Mouse (Mus musculus) kidney, adult 18-20 months (tissue): ENCODE results near the gene Scrt2.
A peak's percentile ranks its signal among the peaks of the same experiment; 100 is the strongest.

Experiments
- DNase-seq: peaks from one replicate; pipeline ENCODE4 v3.0.0; 2021

Scrt2 gene

DNA sequence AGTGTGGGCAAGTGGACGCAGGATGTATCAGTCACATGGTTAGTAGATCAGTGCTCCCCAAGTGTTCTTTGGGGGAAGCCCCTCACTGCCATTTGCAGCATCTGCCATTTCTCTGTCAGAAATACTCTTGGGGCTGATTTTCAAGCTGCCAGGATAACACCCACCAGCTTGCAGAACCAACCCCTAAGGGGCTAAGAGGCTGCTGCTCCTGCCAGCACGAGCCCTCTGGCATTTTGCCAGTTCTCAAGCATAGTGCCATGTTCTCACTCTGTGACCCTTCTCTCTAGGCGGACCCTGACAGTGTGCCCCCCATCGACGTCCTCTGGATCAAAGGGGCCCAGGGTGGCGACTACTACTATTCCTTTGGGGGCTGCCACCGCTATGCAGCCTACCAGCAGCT, 27.4 kb downstream of the Scrt2 start:
- no peak for DNase-seq

DNA sequence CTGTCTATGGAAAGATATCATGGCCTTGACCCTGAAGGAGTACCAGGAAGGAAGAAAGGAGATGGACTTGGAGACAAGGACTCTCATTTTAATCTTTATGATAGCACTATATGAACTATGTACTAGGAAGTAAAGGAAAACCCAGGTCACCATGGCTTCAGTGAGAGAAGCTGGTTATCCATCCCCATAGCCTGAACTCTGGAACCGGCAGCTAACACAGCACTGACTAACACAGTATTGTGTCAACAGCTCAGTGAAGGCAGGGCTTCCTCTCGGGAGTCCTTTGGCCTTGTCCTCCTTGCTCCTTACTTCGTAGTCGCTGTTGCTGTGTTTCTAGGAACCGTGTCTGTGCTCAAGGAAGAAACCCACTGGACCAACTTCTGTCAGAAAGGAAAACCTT, 28.1 kb downstream of the Scrt2 start:
- DNase-seq = no peak

DNA sequence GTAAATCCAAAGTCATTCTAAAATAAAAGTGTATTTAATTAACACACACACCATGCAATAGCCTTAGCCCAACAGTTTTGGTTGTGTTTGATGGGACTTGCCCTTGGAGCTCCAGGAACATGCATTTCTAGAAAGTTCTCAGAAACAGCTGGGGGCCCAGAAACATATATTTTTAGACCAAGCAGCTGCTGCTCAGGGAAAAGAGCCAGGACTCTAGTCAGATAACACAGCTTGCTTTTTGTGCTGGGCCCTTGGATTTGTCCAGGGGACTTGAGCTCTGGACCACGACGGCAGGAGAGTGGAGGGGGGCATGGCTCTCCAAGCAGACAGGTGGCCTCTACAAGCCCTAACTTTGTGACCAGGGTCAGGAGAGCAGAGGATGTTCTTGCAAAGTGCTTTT, 30.0 kb downstream of the Scrt2 start:
- no peak for DNase-seq

DNA sequence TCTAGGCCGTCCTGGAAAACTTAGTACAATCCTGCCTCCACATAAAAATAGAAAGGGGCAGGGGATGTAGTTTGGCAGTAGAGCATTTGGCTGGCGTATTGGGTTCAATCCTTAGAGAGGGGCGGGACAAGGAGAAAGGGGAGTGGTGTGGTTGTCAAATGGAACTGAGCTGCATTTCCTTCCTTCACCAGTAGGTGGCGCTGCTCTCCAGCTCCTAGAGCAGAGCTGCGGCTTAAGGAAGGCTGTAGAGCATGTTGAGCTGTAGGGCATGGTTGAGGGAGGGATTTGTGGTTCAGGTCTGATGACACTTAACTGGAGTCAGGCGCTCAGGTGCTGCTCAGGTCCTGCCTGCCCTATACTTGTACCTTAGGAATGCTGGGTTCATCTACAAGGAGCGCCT, 30.6 kb downstream of the Scrt2 start:
- DNase-seq = peak; percentile 92

DNA sequence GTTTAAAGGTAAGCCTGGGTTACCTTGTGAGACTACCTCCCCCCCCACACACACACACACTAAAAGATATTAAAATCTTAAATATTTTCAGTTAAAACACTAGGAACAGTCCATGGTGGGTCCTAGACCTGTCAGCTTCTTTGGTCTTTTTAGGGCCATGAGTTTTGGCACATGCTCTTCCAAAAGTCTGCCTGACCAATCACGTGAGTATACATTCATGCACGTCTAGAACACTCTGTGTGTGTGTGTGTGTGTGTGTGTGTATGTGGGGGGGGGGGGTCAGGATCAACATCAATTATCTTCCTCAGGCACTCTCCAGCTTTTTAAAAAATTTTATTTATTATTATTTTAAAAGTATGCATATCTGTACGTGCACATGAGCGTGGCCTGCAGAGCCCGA, 31.2 kb downstream of the Scrt2 start:
- DNase-seq = no peak

DNA sequence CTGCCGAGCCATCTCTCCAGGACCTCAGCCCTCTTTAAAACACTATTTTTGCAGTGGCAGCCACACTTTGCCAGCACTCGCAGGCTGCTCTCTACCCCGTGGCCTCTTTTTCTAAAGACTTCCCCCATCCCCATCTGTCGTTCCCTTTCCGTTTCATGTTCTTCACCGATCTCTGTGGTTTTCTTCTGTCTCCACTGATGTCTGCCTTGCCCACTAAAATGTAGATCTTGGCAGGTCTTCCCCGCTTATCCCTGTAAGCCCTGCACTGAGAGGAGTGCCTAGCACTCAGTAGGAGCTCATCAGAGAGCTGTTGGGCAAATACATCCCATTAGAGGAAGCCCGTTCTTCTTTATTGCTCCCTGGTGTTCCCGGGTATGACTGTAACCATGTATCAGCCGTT, 31.6 kb downstream of the Scrt2 start:
- DNase-seq = no peak

DNA sequence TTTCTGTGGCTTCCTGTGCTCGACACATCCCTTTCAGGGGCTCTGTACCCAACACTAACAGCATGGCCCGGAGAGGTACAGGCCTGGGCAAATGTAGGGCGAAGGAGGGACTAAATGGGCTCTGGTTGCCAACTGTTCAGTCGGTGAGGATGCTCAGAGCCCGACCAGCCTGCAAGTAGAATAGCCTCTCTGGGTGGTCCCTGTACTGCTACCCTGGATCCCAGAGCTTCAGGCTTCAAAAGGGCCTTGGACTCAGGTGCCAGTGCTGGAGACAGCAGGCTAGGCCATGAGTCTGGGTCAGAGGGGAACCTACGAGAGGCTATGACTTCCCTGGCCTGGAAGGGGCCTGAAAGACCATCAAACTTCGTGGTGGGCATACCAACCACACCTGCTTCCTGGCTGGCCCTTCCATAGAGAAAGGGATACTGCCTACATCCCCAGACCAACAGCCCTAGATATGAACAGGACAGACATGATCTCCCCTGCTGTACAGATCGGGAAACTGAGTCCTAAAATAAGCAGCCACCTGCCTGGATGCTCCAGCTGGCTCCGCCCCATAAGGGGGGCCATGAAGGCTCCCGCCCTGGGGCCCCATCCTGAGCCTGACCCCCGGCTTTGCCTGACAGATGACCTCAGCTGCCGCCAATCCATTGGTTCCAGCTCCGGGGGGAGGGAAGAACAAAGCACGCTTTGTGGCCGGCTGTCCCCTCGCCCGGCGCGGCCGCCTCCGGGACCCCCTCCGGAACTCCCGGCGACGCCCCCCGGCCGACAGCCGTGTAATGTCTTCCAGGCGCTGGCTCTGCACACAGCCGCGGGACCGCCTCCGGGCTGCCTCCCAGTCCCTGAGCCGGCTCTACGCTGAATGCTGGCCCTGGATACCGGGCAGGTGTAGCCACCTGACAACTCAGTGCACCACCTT, 33.0 kb downstream of the Scrt2 start:
- DNase-seq = no peak

DNA sequence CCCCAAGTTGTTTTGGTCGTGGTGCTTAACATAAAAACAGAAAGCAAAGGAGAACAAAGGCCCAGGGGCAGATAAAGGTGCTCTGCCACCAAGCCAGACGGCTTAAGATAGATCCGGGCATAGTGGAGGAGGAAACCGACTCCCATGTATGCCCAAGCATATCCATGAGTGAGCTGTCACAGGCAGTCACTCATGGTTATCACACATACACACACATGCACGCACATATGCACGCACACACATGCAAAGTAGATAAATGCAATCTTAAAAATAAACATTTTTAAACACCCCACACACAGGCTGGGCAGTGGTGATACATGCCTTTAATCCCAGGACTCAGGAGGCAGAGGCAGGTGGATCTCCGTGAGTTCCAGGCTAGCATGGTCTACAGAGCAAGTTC, 36.4 kb downstream of the Scrt2 start:
- DNase-seq = no peak

DNA sequence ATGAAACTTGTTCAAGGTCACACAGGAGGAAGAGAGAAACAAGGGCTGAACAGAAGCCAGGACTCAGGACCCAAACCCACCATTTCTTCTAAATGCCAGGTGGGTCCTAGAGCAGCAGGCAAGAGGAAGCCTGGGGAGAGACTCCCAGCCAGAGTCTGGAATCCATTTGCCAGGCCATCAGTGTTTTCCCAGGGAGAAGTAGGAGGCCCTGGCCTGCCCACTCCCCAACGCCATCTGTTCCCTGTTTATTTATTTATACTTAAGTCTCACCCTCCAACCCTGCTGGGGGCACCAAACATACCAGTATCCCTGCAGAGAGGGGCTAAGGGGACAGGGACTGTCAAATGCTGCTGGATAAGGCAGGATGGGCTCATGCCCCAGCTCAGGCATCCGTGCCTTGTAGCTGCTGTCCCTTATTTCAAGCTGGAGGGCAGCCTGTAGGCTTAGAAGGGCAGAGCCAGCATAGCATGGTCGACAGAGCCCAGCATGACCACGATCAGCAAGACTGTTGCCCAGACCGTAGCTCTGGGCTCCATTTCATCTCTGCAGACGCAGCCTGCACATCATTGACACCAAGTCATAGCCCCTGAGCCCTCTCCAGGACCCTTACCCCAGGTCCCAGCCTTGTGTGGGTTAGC, 38.0 kb downstream of the Scrt2 start:
- DNase-seq = no peak

DNA sequence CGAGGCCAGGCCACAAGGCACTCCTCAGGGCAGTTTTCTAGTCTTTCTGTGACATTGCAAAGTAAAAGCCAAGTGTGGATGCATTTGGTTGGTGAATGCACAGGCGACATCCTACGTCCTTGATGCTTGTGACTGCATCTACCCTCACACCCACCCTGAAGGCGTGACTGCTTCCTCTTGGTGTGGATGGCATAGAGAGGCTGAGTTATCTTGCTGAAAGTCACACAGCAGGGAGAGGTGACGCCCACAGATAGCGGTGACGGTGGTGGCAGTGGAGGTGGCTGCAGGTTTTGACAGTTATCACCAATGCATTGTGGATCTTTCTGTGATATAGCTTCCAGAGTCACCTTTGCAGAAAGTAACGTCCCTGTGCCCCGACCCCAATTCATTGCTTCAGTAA, 41.6 kb downstream of the Scrt2 start:
- no peak for DNase-seq

DNA sequence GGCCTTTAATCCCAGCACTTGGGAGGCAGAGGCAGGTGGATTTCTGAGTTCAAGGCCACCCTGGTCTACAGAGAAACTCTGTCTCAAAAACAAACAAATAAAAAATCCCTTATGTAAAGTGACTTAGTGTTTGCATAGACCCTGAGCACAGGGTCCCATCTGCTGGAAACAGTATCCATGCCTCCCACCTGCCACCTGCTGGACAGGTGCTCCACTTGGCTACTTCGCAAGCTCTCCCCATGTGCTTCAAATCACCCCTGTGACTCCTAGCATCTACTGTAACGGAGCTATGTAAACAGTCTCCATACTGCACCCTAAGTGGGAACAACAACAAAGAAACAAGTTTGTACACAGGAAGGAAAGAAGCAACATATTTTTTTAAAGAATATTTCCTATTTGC, 47.3 kb downstream of the Scrt2 start:
- DNase-seq = no peak

DNA sequence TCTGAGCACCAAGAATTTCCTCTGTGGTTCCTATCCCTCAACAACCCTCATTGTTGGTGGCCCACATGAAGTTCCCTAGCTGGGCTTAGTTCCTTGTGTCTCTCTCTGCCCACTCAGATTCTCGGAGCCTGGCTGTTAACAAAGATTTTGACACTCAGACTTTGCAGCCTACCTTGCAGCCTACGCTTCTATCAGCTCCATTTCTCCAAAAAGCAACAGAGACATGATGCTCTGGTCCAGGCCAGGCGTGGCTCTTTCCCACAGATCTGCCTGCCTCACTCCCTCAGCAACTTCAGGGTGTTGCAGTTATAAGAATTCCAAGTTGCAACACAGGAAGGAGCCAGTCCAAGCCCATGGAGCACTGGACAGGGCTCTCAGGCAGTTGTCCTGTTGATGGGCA, 48.4 kb downstream of the Scrt2 start:
- DNase-seq = no peak

DNA sequence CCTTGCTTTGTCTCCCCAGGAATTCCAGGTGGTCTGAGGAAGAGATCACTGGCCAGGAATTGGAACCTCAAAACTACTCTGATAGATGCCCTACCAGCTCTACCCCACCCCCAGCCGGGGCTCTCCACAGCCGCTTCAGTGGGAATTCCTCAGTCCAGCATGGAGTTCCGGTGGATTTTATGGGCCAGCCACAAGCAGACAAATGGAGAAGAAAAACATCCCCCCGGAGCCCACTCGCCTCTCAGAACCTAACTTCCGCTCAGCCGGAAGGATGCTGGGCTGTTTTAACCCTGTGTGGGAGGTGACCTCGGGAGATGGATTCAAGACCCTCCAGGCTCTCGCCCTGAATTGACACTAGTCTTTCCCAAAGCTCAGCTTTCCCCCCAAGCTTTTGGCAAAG, 50.7 kb downstream of the Scrt2 start:
- DNase-seq = no peak

DNA sequence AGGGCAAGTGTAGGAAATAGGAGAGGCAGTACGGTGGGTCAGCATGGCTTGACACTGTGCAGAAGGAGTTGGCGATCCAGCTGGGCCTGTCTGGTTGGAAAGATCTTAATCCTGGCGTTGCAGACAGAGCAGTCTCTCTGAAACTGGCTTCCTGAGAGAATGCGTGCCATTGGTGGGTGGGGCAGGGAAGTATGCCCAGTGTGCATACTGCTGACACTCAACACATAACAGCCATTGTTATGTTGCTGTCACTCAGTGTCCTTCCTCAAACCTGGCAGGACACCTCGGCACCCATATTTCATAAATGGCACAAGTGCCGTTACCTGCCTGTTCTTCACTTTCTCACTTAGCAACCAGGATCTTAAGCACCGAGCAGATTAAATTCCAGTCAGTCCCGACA, 51.4 kb downstream of the Scrt2 start:
- DNase-seq = no peak

DNA sequence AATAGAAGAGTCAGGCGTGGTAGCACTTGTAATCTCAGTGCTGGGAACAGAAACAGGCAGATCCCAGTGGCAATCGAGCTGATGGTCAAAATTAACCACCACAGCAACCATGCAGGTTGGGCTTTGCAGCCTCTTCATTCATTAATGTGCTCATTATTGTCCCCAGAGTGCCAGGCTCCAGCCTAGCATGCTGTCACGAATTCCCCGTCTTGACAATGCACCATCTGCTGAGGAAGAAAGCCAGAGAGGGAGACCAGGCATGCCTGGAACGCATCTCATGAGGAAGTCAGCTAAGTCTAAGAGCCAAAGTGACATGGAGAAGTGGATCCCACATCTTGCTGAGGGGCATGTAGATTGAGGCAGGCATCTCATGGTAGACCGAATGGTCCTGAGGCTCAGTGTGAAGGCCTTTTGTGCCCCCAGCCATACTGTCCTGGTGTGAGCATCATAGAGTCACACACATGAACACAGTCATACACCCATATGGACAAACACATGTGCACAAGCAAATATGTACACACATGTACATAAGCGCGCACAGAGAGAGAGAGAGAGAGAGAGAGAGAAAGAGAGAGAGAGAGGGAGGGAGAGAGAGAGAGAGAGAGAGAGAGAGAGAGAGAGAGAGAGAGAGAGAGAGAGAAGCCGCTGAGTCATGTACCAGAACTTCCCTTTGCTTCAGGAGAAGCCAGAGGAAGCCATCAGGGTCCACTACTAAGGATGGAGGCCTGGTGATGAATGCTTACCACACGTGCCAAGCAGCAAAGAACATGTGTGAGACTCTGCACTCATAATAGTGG, 58.1 kb downstream of the Scrt2 start:
- DNase-seq = no peak

DNA sequence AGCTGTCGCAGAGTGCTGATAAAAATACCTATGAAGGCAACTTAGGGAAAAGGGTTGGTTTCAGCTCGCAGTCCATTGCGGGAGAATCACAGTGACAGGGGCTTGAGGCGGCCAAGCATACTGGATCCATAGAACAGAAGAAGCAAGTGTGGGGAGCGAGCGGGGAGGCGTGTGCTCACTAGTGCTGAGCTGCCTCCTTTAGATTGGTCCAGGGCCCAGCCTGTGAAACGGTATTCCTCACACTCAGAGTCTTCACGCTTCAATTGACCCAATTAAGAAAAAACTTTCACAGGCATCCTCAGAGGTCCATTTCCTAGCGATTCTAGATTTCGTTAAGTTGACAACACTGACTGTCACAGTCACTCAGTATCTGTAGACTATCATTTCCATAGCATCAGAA, 59.6 kb downstream of the Scrt2 start:
- DNase-seq = no peak

DNA sequence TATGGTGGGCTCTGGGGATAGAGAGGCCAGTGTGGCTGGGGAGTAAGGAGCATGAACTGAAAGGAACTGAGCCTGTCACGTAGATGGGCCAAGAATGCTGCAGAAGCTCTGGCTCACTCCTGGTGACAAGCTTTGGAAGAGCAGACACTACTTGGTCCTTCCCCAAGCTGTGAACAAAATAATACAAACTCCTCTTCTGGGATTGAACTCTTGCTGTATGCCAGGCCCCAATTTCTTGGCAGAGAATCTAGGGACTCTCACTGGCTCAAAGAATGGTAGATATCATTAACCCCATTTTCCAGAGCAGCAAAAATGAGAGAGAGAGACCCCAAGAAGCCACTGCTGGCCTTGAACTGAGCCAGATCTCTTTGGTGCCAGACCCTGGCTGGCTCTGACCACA, 60.2 kb downstream of the Scrt2 start:
- no peak for DNase-seq

DNA sequence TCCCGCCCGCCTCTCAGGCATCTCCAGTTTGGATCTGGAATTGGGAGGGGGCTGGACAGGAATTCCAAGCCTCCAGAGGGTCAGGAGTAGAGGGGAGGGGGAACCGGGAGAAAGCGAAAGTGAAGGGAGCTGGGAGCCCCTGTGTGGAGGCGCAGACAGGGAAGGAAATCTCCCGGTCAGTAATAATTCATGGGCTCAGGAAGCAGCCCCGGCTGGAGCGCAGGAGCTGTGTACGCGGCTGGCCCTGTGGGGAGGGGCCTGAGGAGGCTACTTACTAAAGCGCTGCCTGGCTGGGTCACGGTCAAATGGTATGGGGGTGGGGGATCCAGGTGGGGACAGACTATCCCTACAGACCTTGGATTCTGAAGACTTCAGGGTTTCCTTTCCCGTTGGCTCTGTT, 60.7 kb downstream of the Scrt2 start:
- peak; percentile 54 for DNase-seq

DNA sequence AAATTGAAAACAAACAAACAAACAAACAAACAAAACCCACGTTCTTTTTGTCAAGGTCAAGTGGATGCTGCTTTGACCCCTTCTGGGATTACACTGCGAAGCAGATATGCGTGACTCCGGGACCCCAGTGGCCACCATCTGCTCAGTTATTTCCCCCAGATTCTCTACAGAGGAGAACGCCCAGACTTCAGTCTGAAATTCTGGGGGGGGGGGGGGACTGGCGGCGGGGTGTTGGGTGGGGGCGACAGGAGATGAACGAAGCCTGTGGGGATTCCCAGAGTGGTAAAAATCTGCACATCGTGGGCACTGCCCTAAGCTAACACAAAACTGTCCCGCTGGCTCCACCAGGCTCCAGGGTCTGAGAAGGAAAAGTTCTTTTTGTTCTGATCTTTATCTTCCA, 61.2 kb downstream of the Scrt2 start:
- no peak for DNase-seq

DNA sequence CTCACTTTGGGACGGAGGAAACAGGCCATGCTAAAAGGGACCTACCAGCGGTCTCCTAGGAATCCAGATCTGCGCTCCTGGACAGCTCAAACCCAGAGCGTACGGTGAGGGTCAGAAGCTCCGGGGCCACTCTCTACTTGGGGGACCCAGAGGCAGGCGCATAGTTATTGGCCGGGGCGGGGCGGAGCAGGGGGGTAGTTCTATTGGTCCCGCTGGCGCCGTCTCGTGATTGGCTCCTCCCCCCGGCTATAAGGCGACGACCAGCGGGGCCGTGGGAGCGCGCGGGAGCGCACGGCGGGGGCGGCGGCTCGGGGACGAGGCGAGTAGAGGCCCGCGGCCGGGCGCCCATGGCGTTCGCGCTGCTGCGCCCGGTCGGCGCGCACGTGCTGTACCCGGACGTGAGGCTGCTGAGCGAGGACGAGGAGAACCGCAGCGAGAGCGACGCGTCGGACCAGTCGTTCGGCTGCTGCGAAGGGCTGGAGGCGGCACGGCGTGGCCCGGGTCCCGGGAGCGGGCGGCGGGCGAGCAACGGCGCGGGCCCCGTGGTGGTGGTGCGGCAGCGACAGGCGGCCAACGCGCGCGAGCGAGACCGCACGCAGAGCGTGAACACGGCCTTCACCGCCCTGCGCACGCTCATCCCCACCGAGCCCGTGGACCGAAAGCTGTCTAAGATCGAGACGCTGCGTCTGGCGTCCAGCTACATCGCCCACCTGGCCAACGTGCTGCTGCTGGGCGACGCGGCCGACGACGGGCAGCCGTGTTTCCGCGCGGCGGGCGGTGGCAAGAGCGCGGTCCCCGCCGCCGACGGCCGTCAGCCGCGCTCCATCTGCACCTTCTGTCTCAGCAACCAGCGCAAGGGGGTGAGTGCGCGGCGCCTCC, 62.2 kb downstream of the Scrt2 start, which contains the start of gene Tcf15:
Tcf15 (plus strand) TSS at position 283 of the 879 bp plus-strand sequence.
- DNase-seq = peak; percentile 74

DNA sequence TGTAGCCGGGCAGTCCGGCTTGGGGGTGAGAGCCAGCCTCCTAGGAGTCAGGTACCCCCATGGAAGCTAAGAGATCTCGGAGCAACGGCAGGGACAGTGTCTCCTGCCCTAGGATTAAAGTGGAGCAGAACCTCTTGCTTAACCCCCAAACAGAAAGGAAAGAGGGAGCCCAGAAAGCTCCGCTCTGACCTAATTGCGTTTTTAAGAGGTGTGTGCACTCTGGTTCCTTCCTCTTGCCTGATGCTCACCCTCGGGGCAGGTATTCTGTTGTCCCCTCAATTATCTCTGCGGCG, 62.8 kb downstream of the Scrt2 start:
- no peak for DNase-seq

DNA sequence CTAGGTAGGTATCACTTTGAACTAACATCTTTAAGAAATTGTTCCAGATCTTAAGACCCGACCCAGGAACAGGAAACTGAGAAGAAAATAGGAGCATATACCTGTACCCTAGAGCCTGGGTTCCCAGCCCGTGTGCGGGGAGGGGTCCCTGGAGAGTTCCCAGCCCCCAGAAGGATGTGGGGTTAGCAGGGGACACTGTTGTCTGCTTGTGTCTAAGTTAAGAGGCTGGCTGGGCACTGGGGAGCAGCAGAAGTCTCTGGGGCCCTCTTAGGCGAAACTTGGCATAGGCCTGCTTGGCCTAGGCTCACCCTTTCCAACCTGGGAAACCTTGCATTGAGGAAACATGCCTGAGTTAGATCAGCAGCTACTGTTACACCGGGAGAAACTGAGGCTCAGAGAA, 63.2 kb downstream of the Scrt2 start:
- DNase-seq = no peak
